Mouse (Mus musculus) testis, adult 2 months (tissue): ENCODE measurements around the gene Enox1. TPM values are rescaled to one million over a fixed set of nuclear protein-coding genes. Genes with fewer than 3 reads are reported as not detected.

Experiments
- H3K27ac ChIP-seq: fragments of 200-500 bp; 2 replicates; pipeline ENCODE4 v1.5.1; 2012; ENCODE audit warnings: low read depth, low read length; ENCODE audit not compliant: control insufficient read depth, insufficient read depth
- H3K27me3 ChIP-seq: fragments of 200-500 bp; 2 replicates; pipeline ENCODE4 v1.6.1; 2012; ENCODE audit warnings: mild to moderate bottlenecking, low read length, moderate library complexity; ENCODE audit not compliant: control insufficient read depth, insufficient read depth
- H3K36me3 ChIP-seq: fragments of 200-500 bp; 2 replicates; pipeline ENCODE4 v1.6.1; 2012; ENCODE audit warnings: mild to moderate bottlenecking, low read length; ENCODE audit not compliant: control insufficient read depth, insufficient read depth
- H3K4me1 ChIP-seq: fragments of 200-500 bp; 2 replicates; pipeline ENCODE4 v1.6.1; 2012; ENCODE audit warnings: low read length; ENCODE audit not compliant: control insufficient read depth, insufficient read depth
- H3K4me3 ChIP-seq: fragments of 200-500 bp; 2 replicates; pipeline ENCODE4 v1.5.1; 2012; ENCODE audit warnings: low read depth, mild to moderate bottlenecking, low read length, moderate library complexity, mixed read lengths; ENCODE audit not compliant: control insufficient read depth
- CTCF ChIP-seq: fragments of 200-500 bp; IDR thresholded peaks from 2 replicates; pipeline ENCODE4 v1.5.1; 2012; ENCODE audit warnings: low read depth, mild to moderate bottlenecking, inconsistent platforms, low read length, moderate library complexity; ENCODE audit not compliant: control insufficient read depth, insufficient read depth, insufficient replicate concordance
- POLR2A ChIP-seq: fragments of 200-500 bp; IDR thresholded peaks from 2 replicates; pipeline ENCODE4 v1.6.1; 2012; ENCODE audit warnings: low read depth, mild to moderate bottlenecking, inconsistent platforms, low read length, moderate library complexity; ENCODE audit not compliant: control insufficient read depth
- polyA plus RNA-seq: library from polyadenylated mRNA; depleted of rRNA; stranded (reverse); fragments of >200 nt; gene quantifications from 2 replicates; pipeline ENCODE4 v1.2.3, GENCODE M21; 2012

The Enox1 gene
- polyA plus RNA-seq, 1 experiment, result 3.9 TPM

DNA sequence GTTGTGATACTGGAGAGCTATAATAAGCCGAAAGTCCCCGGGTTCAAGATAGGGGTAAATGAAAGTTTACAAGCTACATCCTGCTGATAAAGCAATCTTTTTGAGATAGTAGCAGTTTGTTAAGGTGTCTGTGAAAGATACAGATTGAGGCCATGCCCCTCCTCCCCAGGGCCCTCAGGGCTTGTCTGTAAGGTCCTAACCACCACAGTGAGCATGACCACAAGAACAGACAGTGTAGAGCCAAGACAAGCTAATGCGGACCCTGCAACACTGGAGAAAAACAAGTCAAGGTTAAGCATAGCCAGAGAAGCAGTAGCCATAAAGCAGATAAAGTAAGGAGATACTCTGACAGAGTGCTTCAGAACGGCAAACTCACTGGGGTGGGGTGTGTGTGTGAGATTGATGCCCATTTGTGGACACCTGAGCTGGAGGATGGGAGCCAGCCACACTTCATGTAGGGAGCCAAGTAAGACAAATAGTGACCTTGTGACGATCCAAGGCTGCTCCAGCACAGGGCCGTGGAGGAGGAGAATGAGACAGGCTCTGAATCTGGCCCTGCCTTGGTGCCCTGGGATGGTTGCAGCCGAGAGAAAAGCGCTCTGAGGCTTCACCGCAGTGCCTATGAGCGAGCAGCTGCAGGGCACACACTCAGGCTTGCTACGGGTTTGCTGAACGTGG, 348.0 kb downstream of the Enox1 start:
- TF ChIP-seq CTCF (no peak), POLR2A (no peak)
- H3K27me3 ChIP-seq, result no peaks in the 10 kb centered on the region
- no peak overlapping the region for H3K27ac ChIP-seq
- no peak overlapping the region for H3K4me3 ChIP-seq
- no peaks in the 10 kb centered on the region for H3K36me3 ChIP-seq
- H3K4me1 ChIP-seq, result no peaks in the 10 kb centered on the region

DNA sequence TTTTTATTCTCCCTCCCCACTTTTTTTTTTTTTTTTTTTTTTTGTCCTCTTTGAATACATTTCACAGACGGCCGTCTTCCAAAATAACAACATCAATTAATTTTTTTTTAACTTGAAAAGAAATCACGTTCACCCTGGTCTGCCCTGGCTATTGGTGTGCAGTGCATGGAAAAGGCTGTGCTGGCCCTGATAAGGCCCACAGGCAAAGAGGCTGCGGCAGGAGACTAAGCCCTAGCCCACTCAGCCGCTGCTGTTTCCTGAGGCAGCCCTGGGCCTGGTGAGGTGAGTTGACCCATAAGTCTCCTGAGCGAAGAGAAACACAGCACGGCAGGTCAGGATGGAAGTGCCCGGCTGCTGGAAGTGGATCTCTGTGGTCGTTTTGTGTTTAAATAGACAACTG, 349.8 kb downstream of the Enox1 start:
- no peak overlapping the region for H3K27ac ChIP-seq

DNA sequence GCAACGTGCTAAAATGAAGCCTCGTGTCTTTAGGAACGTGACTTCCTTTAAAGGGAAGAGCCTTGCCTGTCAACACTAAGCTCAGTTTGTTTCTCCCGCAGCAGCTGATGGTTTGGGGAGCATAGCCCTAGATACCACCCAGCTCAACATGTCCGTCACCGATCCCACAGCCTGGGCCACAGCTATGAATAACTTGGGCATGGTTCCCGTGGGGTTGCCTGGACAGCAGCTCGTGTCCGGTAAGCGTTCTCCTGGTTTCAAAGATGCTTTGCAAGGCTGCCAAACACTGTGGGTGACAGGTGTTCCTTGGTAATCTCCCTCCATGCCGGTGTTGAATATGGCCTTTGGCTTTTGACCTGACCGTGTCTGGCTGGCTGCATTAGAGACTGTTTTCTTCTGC, 351.5 kb downstream of the Enox1 start:
- no peaks in the 10 kb centered on the region for H3K36me3 ChIP-seq
- H3K4me3 ChIP-seq, result no peak overlapping the region
- TF ChIP-seq CTCF, result no peak
- TF ChIP-seq POLR2A, result no peak
- H3K4me1 ChIP-seq, result no peaks in the 10 kb centered on the region
- H3K27me3 ChIP-seq, result no peaks in the 10 kb centered on the region
- H3K27ac ChIP-seq, result no peak overlapping the region

More for the DNA sequence above, 349.8 kb downstream of the Enox1 start:
- TF ChIP-seq CTCF (no peak), POLR2A (no peak)
- H3K4me1 ChIP-seq, result no peaks in the 10 kb centered on the region
- no peak overlapping the region for H3K4me3 ChIP-seq
- H3K36me3 ChIP-seq, result no peaks in the 10 kb centered on the region
- H3K27me3 ChIP-seq, result no peaks in the 10 kb centered on the region

DNA sequence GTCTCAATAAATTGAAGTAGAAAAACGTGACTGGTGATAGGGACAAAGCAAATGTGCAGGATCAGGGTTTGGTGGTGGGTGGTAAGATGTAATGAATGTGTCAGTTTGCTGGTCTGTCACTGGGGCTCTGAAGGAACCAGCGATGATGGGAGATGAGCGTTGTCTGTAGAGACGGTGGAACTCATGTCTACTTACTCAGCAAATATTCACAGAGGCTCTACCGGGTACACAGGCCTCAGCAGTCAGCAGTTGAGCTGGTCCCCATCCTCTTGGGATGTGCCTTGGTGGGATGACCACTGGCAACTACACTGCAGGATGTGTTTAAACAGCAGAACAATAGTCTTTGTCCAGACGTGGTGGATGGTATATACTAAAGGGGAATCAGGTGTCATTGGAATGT, 352.5 kb downstream of the Enox1 start:
- no peaks in the 10 kb centered on the region for H3K36me3 ChIP-seq
- H3K27me3 ChIP-seq, result no peaks in the 10 kb centered on the region
- no peak for TF ChIP-seq POLR2A
- TF ChIP-seq CTCF, result no peak
- no peak overlapping the region for H3K27ac ChIP-seq
- no peak overlapping the region for H3K4me3 ChIP-seq
- no peaks in the 10 kb centered on the region for H3K4me1 ChIP-seq

DNA sequence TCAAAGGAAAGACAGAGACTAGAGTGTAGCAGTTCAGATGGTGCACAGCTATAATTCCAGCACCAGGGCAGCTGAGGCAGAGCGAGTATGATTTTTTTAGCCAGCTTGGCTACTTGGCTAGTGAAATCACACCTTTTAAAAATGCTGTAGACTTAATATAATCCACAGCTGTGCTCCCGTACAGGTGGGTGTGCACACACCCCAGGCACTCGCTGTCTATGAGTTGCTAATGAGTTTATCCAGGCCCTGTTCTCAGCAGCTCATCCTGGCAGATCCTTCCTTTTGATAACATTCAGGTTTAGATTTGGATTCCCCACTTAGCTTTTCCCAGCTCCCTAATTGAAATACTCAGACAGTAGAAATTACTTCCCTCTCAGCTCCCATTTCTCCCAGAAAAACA, 353.4 kb downstream of the Enox1 start:
- Histone ChIP-seq H3K27ac (no peak overlapping the region), H3K4me3 (no peak overlapping the region), H3K4me1 (no peaks in the 10 kb centered on the region), H3K27me3 (no peaks in the 10 kb centered on the region), H3K36me3 (no peaks in the 10 kb centered on the region)
- TF ChIP-seq POLR2A (no peak), CTCF (no peak)

DNA sequence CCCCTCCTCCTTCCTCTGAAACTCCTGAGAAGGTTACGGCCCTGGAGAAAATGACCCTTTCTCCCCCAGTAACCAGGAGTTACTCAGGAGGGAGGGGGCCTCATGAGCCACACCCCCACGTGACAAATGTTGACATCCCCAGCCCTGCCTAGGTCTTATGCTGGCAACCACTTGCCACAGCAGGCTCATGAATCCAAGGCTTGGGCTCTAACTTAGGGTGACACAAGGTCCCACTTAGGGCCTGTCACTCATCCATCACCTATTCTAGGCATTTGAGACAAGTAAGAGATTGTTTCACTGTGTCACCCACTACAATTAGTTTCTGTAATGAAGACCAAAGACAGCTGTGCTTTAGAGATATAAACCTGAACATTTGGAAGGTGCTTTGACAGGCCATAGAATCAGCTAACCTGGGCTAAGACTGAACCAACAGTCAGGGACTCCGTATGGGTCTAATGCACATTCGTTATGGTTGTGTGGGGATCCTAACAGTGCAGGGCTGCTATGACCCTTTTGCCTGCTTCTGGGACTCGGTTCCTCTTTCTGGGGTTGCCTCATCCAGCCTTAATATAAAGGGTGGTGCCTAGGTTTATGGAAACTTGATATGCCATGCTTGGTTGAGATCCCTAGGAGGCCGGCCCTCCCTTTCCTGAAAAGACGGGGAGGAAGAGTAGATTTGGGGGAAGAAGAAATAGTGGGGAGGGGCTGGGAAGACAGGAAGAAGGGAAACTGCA, 354.7 kb downstream of the Enox1 start:
- H3K36me3 ChIP-seq, result no peaks in the 10 kb centered on the region
- no peak overlapping the region for H3K27ac ChIP-seq
- no peak overlapping the region for H3K4me3 ChIP-seq
- no peaks in the 10 kb centered on the region for H3K4me1 ChIP-seq
- no peaks in the 10 kb centered on the region for H3K27me3 ChIP-seq
- TF ChIP-seq POLR2A, result no peak
- no peak for TF ChIP-seq CTCF

DNA sequence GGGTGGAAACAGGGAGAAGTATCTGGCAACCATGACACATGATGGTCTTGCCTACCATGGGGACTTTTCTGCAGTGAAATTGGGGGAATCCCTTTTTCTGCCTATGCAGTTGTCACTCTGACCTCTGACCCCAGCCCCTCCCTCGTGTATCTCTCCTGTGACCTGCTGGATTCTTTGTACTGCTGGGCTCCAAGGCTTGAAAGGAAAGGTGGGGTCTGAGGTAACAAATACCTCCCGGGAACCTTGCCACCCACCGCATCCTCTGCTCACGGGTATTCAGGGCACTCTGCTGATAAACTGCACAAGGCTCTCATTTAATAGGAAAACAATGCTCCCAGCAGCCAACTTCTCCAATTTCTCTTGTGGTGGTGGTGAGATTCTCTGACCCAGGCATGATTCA, 361.5 kb downstream of the Enox1 start:
- TF ChIP-seq CTCF (no peak), POLR2A (no peak)
- Histone ChIP-seq H3K4me3 (no peak overlapping the region), H3K27me3 (no peaks in the 10 kb centered on the region), H3K4me1 (peaks cover 4% of the 10 kb centered on the region; the same call in 1 of the 2 replicates), H3K36me3 (no peaks in the 10 kb centered on the region), H3K27ac (no peak overlapping the region)
